Mouse (Mus musculus): ENCODE data around the gene Cldn34b3. TPM values are rescaled to one million over a fixed set of nuclear protein-coding genes. Genes with fewer than 3 reads are reported as not detected.

The Cldn34b3 gene
- not detected in 2 replicates for polyA plus RNA-seq (2012; rRNA removed)

GRCm38 (mm10) chrX:76264004-76264403 is at the start of gene Cldn34b3:
TSS of gene Cldn34b3 (plus strand) at chrX:76264304.

Other genes with a start within 250 kb of the Cldn34b3 start
- gene Cldn34b4, start 129.0 kb downstream of the Cldn34b3 start, polyA plus RNA-seq (2012; rRNA removed), result not detected in 2 replicates

Measured in liver, embryonic 18 days (tissue).